16 mouse cellular contexts compared by ENCODE assay signal in genomic region chr4:82695760-82696501, GRCm38 (mm10). TPM values are rescaled to one million over a fixed set of nuclear protein-coding genes. Genes with fewer than 3 reads are reported as not detected.
DNase-seq lines count a peak whose midpoint lies in the region; ATAC-seq and TF ChIP-seq lines count a peak whose summit lies in the region.
"Had no signal": no experiment of that assay in that cellular context is flagged by ENCODE, and none has a peak within 500 bp of the region (broad histone marks: within the 10 kb centered on the region; RNA-seq: fewer than 3 reads in every experiment).

No protein-coding gene starts in this region.

- peak overlapping the region; percentile 87 for H3K27ac ChIP-seq in heart, adult 2 months
- peak overlapping the region; percentile 85 for H3K27ac ChIP-seq in heart, embryonic 13.5 days (replicated peaks)
- H3K27ac ChIP-seq in intestine, embryonic 15.5 days, result no peak overlapping the region
- H3K27ac ChIP-seq: macrophage; midbrain, embryonic 12.5 days had no signal

- no peak overlapping the region for H3ac ChIP-seq in myocyte (ENCODE audit: control insufficient read depth, insufficient read length)

- TF ChIP-seq CTCF in heart, adult 2 months (IDR thresholded peaks at IDR 0.05), result no peak

- H3K36me3 ChIP-seq in heart, adult 2 months (ENCODE audit: control insufficient read depth, insufficient read depth, low read length), result no peaks in the 10 kb centered on the region; the same call in 1 of the 2 replicates
- H3K36me3 ChIP-seq in heart, embryonic 13.5 days, result no peaks in the 10 kb centered on the region
- no peaks in the 10 kb centered on the region for H3K36me3 ChIP-seq in myocyte (ENCODE audit: control insufficient read depth, insufficient read depth)
- no peaks in the 10 kb centered on the region for H3K36me3 ChIP-seq in intestine, embryonic 15.5 days
- H3K36me3 ChIP-seq: midbrain, embryonic 12.5 days had no signal

- H3K9me3 ChIP-seq in heart, embryonic 13.5 days, result no peaks in the 10 kb centered on the region
- H3K9me3 ChIP-seq in intestine, embryonic 15.5 days, result no peaks in the 10 kb centered on the region
- H3K9me3 ChIP-seq: midbrain, embryonic 12.5 days had no signal

- no peaks in the 10 kb centered on the region for H3K79me2 ChIP-seq in heart, adult 2 months (replicated peaks; ENCODE audit: control insufficient read depth, insufficient read depth, low read length)
- H3K79me2 ChIP-seq in myocyte (ENCODE audit: control insufficient read depth, insufficient read depth), result no peaks in the 10 kb centered on the region

- no peak for ATAC-seq in heart, embryonic 13.5 days (ENCODE audit: extremely low read depth, insufficient number of reproducible peaks, low FRiP score, low TSS enrichment)
- no peak for ATAC-seq in intestine, embryonic 15.5 days
- ATAC-seq: forebrain, embryonic 16.5 days had no signal

- peak overlapping the region; percentile 61 for H3K9ac ChIP-seq in heart, adult 2 months (ENCODE audit: low read depth, low read length)
- H3K9ac ChIP-seq in heart, embryonic 13.5 days, result peak overlapping the region; percentile 58
- H3K9ac ChIP-seq in intestine, embryonic 15.5 days, result no peak overlapping the region
- H3K9ac ChIP-seq: midbrain, embryonic 12.5 days had no signal

- H3K4me1 ChIP-seq in heart, adult 2 months (ENCODE audit: control insufficient read depth, insufficient read depth, low read length), result peaks cover 5% of the 10 kb centered on the region; the same call in 1 of the 2 replicates
- peaks cover 45% of the 10 kb centered on the region for H3K4me1 ChIP-seq in heart, embryonic 13.5 days
- H3K4me1 ChIP-seq in intestine, embryonic 15.5 days (replicated peaks), result 0 out of 2 replicates have a peak, but pooled peaks cover 2% of the 10 kb centered on the region

- DNase-seq in heart, adult 11 months, result peak; percentile 96
- no peak for DNase-seq in heart, postnatal 25 days (ENCODE audit: low spot score)
- peak in 1 of 2 experiments; percentile 45 for DNase-seq in heart, adult 2 months
- DNase-seq in thymus, postnatal 4 days, result no peak
- DNase-seq: adrenal gland, postnatal 14 days; cerebellum, postnatal 14 days; kidney, adult 9 months; lung, adult 2 months; thymus, adult 18-20 months had no signal

- H3K4me2 ChIP-seq in heart, embryonic 13.5 days, result peak overlapping the region; percentile 45
- peak overlapping the region; percentile 1 for H3K4me2 ChIP-seq in myocyte (ENCODE audit: low read depth)
- H3K4me2 ChIP-seq in intestine, embryonic 15.5 days (replicated peaks), result no peak overlapping the region
- H3K4me2 ChIP-seq: midbrain, embryonic 12.5 days had no signal

- H3K27me3 ChIP-seq in heart, adult 2 months (ENCODE audit: control insufficient read depth, insufficient read depth, low read length), result no peaks in the 10 kb centered on the region
- no peaks in the 10 kb centered on the region for H3K27me3 ChIP-seq in heart, embryonic 13.5 days (replicated peaks)
- no peaks in the 10 kb centered on the region for H3K27me3 ChIP-seq in myocyte (ENCODE audit: control insufficient read depth, insufficient read depth, insufficient read length)
- no peaks in the 10 kb centered on the region for H3K27me3 ChIP-seq in intestine, embryonic 15.5 days (replicated peaks)
- H3K27me3 ChIP-seq: midbrain, embryonic 12.5 days had no signal

- intact Hi-C loops in heart, postnatal 25 days (cut with DNase I), result no loop called here
- intact Hi-C loops in heart, adult 2 months (cut with DNase I), result no loop called here

- WGBS in heart, adult 2 months, result 46% methylated on average over 5 of the region's 5 CpGs
- WGBS in heart, embryonic 13.5 days, result 36% methylated on average over 5 of the region's 5 CpGs
- 64% methylated on average over 5 of the region's 5 CpGs for WGBS in intestine, embryonic 15.5 days

- H3K4me3 ChIP-seq in heart, adult 2 months, result no peak overlapping the region
- no peak overlapping the region for H3K4me3 ChIP-seq in heart, embryonic 13.5 days
- no peak overlapping the region for H3K4me3 ChIP-seq in myocyte
- H3K4me3 ChIP-seq in intestine, embryonic 15.5 days (replicated peaks), result no peak overlapping the region
- H3K4me3 ChIP-seq: midbrain, embryonic 12.5 days had no signal

- peak; percentile 76; the same call in 1 of the 2 replicates for TF ChIP-seq EP300 in heart, adult 2 months (IDR thresholded peaks at IDR 0.05; ENCODE audit: insufficient read depth, low read depth, low read length)

- TF ChIP-seq POLR2A in heart, adult 2 months (IDR thresholded peaks at IDR 0.05; ENCODE audit: insufficient read depth, low read depth, low read length), result peak; percentile 79
- no peak for TF ChIP-seq POLR2A in myocyte (IDR thresholded peaks at IDR 0.05; ENCODE audit: insufficient read length, low read depth)

TF ChIP-seq in myocyte, 11 proteins besides CTCF, POLR2A, EP300 and RAD21:
- TF ChIP-seq MAX (IDR thresholded peaks at IDR 0.05; ENCODE audit: low read depth) (no peak), TCF3 (IDR thresholded peaks at IDR 0.05; ENCODE audit: insufficient read length, low read depth) (no peak), USF1 (IDR thresholded peaks at IDR 0.05; ENCODE audit: low read depth) (no peak), CEBPB (IDR thresholded peaks at IDR 0.05; ENCODE audit: insufficient read depth, poor library complexity, severe bottlenecking) (no peak), POLR2AphosphoS2 (IDR thresholded peaks at IDR 0.05; ENCODE audit: insufficient read length, low read depth) (no peak), REST (IDR thresholded peaks at IDR 0.05; ENCODE audit: insufficient read depth, insufficient read length) (no peak), TCF12 (IDR thresholded peaks at IDR 0.05; ENCODE audit: insufficient read depth, poor library complexity, severe bottlenecking) (no peak), E2F4 (IDR thresholded peaks at IDR 0.05; ENCODE audit: insufficient read depth) (no peak), MYOD1 (IDR thresholded peaks at IDR 0.05; ENCODE audit: control insufficient read depth in 1 of 3, insufficient read length in 2 of 3, low read depth in 2 of 3) (no peak), MYOG (IDR thresholded peaks at IDR 0.05; ENCODE audit: control insufficient read depth in 1 of 3, insufficient read depth in 1 of 3, insufficient read length in 2 of 3, low read depth in 2 of 3) (no peak), SRF (IDR thresholded peaks at IDR 0.05; ENCODE audit: control insufficient read depth, insufficient read length, low read depth) (no peak)
TF ChIP-seq in myocyte: peak in this region for 0.

RNA-seq across cellular contexts. Expression of gene Nfib, which starts 9.6 kb away (rescaled TPM):
- total RNA-seq in heart, postnatal 25 days (2021), result 100 to 1,000 TPM; 119 to 122 TPM
- 100 to 1,000 TPM; 118 to 121 TPM for total RNA-seq in heart, adult 2 months (2021)
- 32.1 and 44.2 TPM in 2 replicates for polyA plus RNA-seq in heart, adult 2 months (2012; rRNA removed)
- polyA plus RNA-seq in heart, embryonic 13.5 days (2015; fragmentation: Nextera tagmentation; extraction: Ambion mirVana), result 53.0 and 57.9 TPM in 2 replicates
- polyA plus RNA-seq in myocyte (2012; fragmentation: generic; extraction: Trizol), result 7.7 TPM
- polyA plus RNA-seq in intestine, embryonic 15.5 days (2015; fragmentation: Nextera tagmentation; extraction: Ambion mirVana), result 41.1 and 41.4 TPM in 2 replicates
- total RNA-seq: MEL had no signal
- polyA plus RNA-seq: macrophage had no signal
